Mouse (Mus musculus) erythroblast, embryonic 14.5 days (primary cell): ENCODE results near the gene Gpr39.

Experiments
- GATA1 ChIP-seq: IDR thresholded peaks from 2 replicates; pipeline ENCODE4 v1.6.1; 2012; ENCODE audit warnings: low read length, inconsistent platforms, mixed read lengths
- TAL1 ChIP-seq: IDR thresholded peaks from 3 replicates; pipeline ENCODE4 v1.6.1; 2012; ENCODE audit warnings: low read length, inconsistent platforms, mixed read lengths

- no peak for TF ChIP-seq GATA1
- no peak for TF ChIP-seq TAL1
Measured at GRCm38 (mm10) chr1:125685304-125685703, 8.5 kb downstream of the Gpr39 start.
